Mouse (Mus musculus) bone marrow macrophage, adult 2 months (primary cell): ENCODE measurements around the gene Sowahb.

ENCODE experiments used
- CTCF ChIP-seq: IDR thresholded peaks from 2 replicates; pipeline ENCODE4 v1.5.1; 2012; ENCODE audit warnings: low read depth, mild to moderate bottlenecking, low read length, moderate library complexity
- POLR2A ChIP-seq: IDR thresholded peaks from 2 replicates; pipeline ENCODE4 v1.6.1; 2012; ENCODE audit warnings: mild to moderate bottlenecking, low read depth, low read length, borderline replicate concordance

- TF ChIP-seq CTCF (no peak), POLR2A (no peak)
These were observed 27.1 kb downstream of the Sowahb start for GRCm38 (mm10) chr5:93017678-93018077.
